Mouse (Mus musculus): Measurements from ENCODE around the gene Tldc1.

Gene Tldc1

GRCm38 (mm10) chr8:119778263-119778662 is at the start of gene Tldc1:
Gene Tldc1 (minus strand): TSS chr8:119778416.
- peak; percentile 100 for DNase-seq (ENCODE audit: low spot score)

- no peak for DNase-seq (ENCODE audit: low spot score)
Observed at GRCm38 (mm10) chr8:119827721-119828153, 49.5 kb upstream of the Tldc1 start.

GRCm38 (mm10) chr8:119826982-119827381 is 48.8 kb upstream of the Tldc1 start:
- DNase-seq (ENCODE audit: low spot score) = no peak

- DNase-seq (ENCODE audit: low spot score) = no peak
Observed at GRCm38 (mm10) chr8:119825950-119826730, 47.9 kb upstream of the Tldc1 start.

- no peak for DNase-seq (ENCODE audit: low spot score)
Observed at GRCm38 (mm10) chr8:119824809-119825273, 46.6 kb upstream of the Tldc1 start.

GRCm38 (mm10) chr8:119824100-119824499 is 45.9 kb upstream of the Tldc1 start:
- DNase-seq (ENCODE audit: low spot score) = no peak

- DNase-seq (ENCODE audit: low spot score) = no peak
Observed at GRCm38 (mm10) chr8:119823278-119823677, 45.1 kb upstream of the Tldc1 start.

- DNase-seq (ENCODE audit: low spot score) = no peak
Observed at GRCm38 (mm10) chr8:119821691-119822090, 43.5 kb upstream of the Tldc1 start.

- no peak for DNase-seq (ENCODE audit: low spot score)
Observed at GRCm38 (mm10) chr8:119819976-119820375, 41.8 kb upstream of the Tldc1 start.

- no peak for DNase-seq (ENCODE audit: low spot score)
Observed at GRCm38 (mm10) chr8:119819316-119819715, 41.1 kb upstream of the Tldc1 start.

GRCm38 (mm10) chr8:119817446-119817845 is 39.2 kb upstream of the Tldc1 start:
- DNase-seq (ENCODE audit: low spot score) = no peak

GRCm38 (mm10) chr8:119816219-119816618 is 38.0 kb upstream of the Tldc1 start:
- DNase-seq (ENCODE audit: low spot score) = peak; percentile 64

GRCm38 (mm10) chr8:119812650-119813431 is 34.6 kb upstream of the Tldc1 start:
- no peak for DNase-seq (ENCODE audit: low spot score)

- no peak for DNase-seq (ENCODE audit: low spot score)
Observed at GRCm38 (mm10) chr8:119811925-119812324, 33.7 kb upstream of the Tldc1 start.

GRCm38 (mm10) chr8:119810953-119811499 is 32.8 kb upstream of the Tldc1 start:
- DNase-seq (ENCODE audit: low spot score) = no peak

- no peak for DNase-seq (ENCODE audit: low spot score)
Observed at GRCm38 (mm10) chr8:119810127-119810868, 32.1 kb upstream of the Tldc1 start.

GRCm38 (mm10) chr8:119809620-119810019 is 31.4 kb upstream of the Tldc1 start:
- no peak for DNase-seq (ENCODE audit: low spot score)

- DNase-seq (ENCODE audit: low spot score) = no peak
Observed at GRCm38 (mm10) chr8:119807687-119808086, 29.5 kb upstream of the Tldc1 start.

GRCm38 (mm10) chr8:119806422-119807263 is 28.4 kb upstream of the Tldc1 start:
- no peak for DNase-seq (ENCODE audit: low spot score)

- DNase-seq (ENCODE audit: low spot score) = no peak
Observed at GRCm38 (mm10) chr8:119805275-119805674, 27.1 kb upstream of the Tldc1 start.

GRCm38 (mm10) chr8:119802592-119802991 is 24.4 kb upstream of the Tldc1 start:
- DNase-seq (ENCODE audit: low spot score) = no peak
